15 mouse cellular contexts compared by ENCODE assay signal in the genomic region with DNA sequence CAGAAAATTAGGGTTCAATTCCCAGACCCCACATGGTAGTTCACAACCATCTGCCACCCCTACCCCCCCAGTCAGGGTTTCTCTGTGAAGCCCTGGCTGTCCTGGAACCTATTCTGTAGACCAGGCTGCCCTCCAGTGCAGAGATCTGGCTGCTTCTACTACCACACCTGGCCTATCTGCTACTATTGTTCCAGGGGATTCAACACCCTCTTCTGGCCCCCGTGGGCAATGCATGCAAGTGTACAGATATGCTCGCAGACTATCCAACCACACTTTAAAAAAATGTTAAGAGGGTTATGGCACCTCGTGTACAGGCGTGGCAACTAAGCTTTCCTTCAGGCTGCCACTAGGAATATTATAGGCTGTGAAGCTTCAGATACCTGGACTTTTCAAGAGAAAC. TPM values are rescaled to one million over a fixed set of nuclear protein-coding genes. Genes with fewer than 3 reads are reported as not detected.
DNase-seq lines count a peak whose midpoint lies in the region; ATAC-seq and TF ChIP-seq lines count a peak whose summit lies in the region.
"Had no signal": no experiment of that assay in that cellular context is flagged by ENCODE, and none has a peak within 500 bp of the region (broad histone marks: within the 10 kb centered on the region; RNA-seq: fewer than 3 reads in every experiment).

No protein-coding gene starts in this region.

- 90% methylated on average over 4 of the region's 4 CpGs for WGBS in hindbrain, postnatal 0 days
- WGBS in hindbrain, embryonic 13.5 days = 89% methylated on average over 4 of the region's 4 CpGs

- no peaks in the 10 kb centered on the region for H3K9me3 ChIP-seq in hindbrain, postnatal 0 days (ENCODE audit: low read length)
- H3K9me3 ChIP-seq in hindbrain, embryonic 13.5 days = no peaks in the 10 kb centered on the region
- H3K9me3 ChIP-seq: heart, embryonic 15.5 days; hindbrain, embryonic 12.5 days had no signal

- H3K4me2 ChIP-seq in hindbrain, postnatal 0 days (ENCODE audit: low read depth, low read length) = no peak overlapping the region
- no peak overlapping the region for H3K4me2 ChIP-seq in hindbrain, embryonic 13.5 days
- H3K4me2 ChIP-seq: heart, embryonic 15.5 days; hindbrain, embryonic 12.5 days had no signal

- no peak overlapping the region for H3K4me3 ChIP-seq in hindbrain, postnatal 0 days (ENCODE audit: low read length)
- no peak overlapping the region for H3K4me3 ChIP-seq in hindbrain, embryonic 13.5 days
- H3K4me3 ChIP-seq: heart, embryonic 15.5 days; hindbrain, embryonic 12.5 days had no signal

- no peaks in the 10 kb centered on the region for H3K27me3 ChIP-seq in hindbrain, postnatal 0 days (ENCODE audit: insufficient read depth, low read length)
- H3K27me3 ChIP-seq in hindbrain, embryonic 13.5 days = no peaks in the 10 kb centered on the region
- H3K27me3 ChIP-seq: heart, embryonic 15.5 days; hindbrain, embryonic 12.5 days had no signal

- no peak overlapping the region for H3K9ac ChIP-seq in hindbrain, postnatal 0 days (replicated peaks; ENCODE audit: low read length)
- no peak overlapping the region for H3K9ac ChIP-seq in hindbrain, embryonic 13.5 days
- H3K9ac ChIP-seq: heart, embryonic 15.5 days; hindbrain, embryonic 12.5 days had no signal

- 0 out of 2 replicates have a peak, but pooled peaks have one; percentile 14 for TF ChIP-seq CTCF in hindbrain, postnatal 0 days (IDR thresholded peaks at IDR 0.05; ENCODE audit: low read depth)

- H3K4me1 ChIP-seq in hindbrain, postnatal 0 days (ENCODE audit: insufficient read depth, low read length) = no peaks in the 10 kb centered on the region
- H3K4me1 ChIP-seq in hindbrain, embryonic 13.5 days (replicated peaks) = no peaks in the 10 kb centered on the region
- H3K4me1 ChIP-seq: hindbrain, embryonic 12.5 days had no signal

- no peak for ATAC-seq in hindbrain, postnatal 0 days
- ATAC-seq in hindbrain, embryonic 13.5 days (ENCODE audit: low FRiP score) = no peak
- ATAC-seq in megakaryocyte progenitor cell, adult 5-6 weeks (replicated peaks; ENCODE audit: poor library complexity) = peak; percentile 79

- no peak overlapping the region for H3K27ac ChIP-seq in hindbrain, postnatal 0 days
- no peak overlapping the region for H3K27ac ChIP-seq in hindbrain, embryonic 13.5 days
- H3K27ac ChIP-seq: heart, embryonic 15.5 days; hindbrain, embryonic 12.5 days had no signal

- H3K36me3 ChIP-seq in hindbrain, postnatal 0 days (ENCODE audit: insufficient read depth, low read length) = peaks cover 31% of the 10 kb centered on the region
- peaks cover 82% of the 10 kb centered on the region for H3K36me3 ChIP-seq in hindbrain, embryonic 13.5 days

- no peak for DNase-seq in hindbrain, postnatal 0 days (ENCODE audit: low spot score)
- DNase-seq in testis, postnatal 10 days (ENCODE audit: low spot score) = peak; percentile 44
- no peak for DNase-seq in testis, postnatal 14 days (ENCODE audit: low spot score)
- DNase-seq in right cerebral cortex, adult 2 months (ENCODE audit: low spot score in 2 of 2) = no peak
- DNase-seq in frontal cortex, postnatal 36 days (ENCODE audit: low spot score in 2 of 2) = no peak
- no peak for DNase-seq in adrenal gland, adult 2 months
- DNase-seq: adrenal gland, postnatal 36 days; cerebellum, postnatal 36 days; kidney, adult 8-10 months; lung, postnatal 4 days had no signal

RNA-seq across cellular contexts. Expression of a gene that starts 20.1 kb away (rescaled TPM):
- 56.7 and 67.6 TPM in 2 replicates for total RNA-seq in hindbrain, postnatal 0 days (2014; rRNA removed)
- 83.0 and 84.1 TPM in 2 replicates for polyA plus RNA-seq in hindbrain, postnatal 0 days (2015; fragmentation: Nextera tagmentation; extraction: Ambion mirVana)
- polyA plus RNA-seq in hindbrain, embryonic 13.5 days (2015; fragmentation: Nextera tagmentation; extraction: Ambion mirVana) = 93.0 and 100 TPM in 2 replicates
- 63.9 and 89.2 TPM in 2 replicates for total RNA-seq in megakaryocyte progenitor cell, adult 5-6 weeks (2015)
- total RNA-seq in megakaryocyte progenitor cell, adult 5-6 weeks (2017) = 146 and 184 TPM in 2 replicates
- total RNA-seq in adrenal gland, adult 2 months (2021) = 100 to 1,000 TPM in 1 of 2 experiments, 10 to 100 TPM in 1; 73.4 to 104 TPM
- polyA plus RNA-seq in adrenal gland, adult 2 months (2012; rRNA removed) = 323 and 399 TPM in 2 replicates

RNA-seq across cellular contexts. Expression of a gene that starts 20.3 kb away (rescaled TPM):
- 33.6 and 39.5 TPM in 2 replicates for total RNA-seq in hindbrain, postnatal 0 days (2014; rRNA removed)
- polyA plus RNA-seq in hindbrain, postnatal 0 days (2015; fragmentation: Nextera tagmentation; extraction: Ambion mirVana) = 42.1 and 42.9 TPM in 2 replicates
- polyA plus RNA-seq in hindbrain, embryonic 13.5 days (2015; fragmentation: Nextera tagmentation; extraction: Ambion mirVana) = 43.7 and 44.8 TPM in 2 replicates
- total RNA-seq in megakaryocyte progenitor cell, adult 5-6 weeks (2015) = 30.6 and 36.8 TPM in 2 replicates
- total RNA-seq in megakaryocyte progenitor cell, adult 5-6 weeks (2017) = 18.0 and 21.1 TPM in 2 replicates
- total RNA-seq in adrenal gland, adult 2 months (2021) = 10 to 100 TPM; 39.6 to 49.7 TPM
- 72.1 and 88.5 TPM in 2 replicates for polyA plus RNA-seq in adrenal gland, adult 2 months (2012; rRNA removed)

RNA-seq across cellular contexts. Expression of a gene that starts 24.4 kb away (rescaled TPM):
- 0.16 and 2.9 TPM in 2 replicates for total RNA-seq in hindbrain, postnatal 0 days (2014; rRNA removed)
- 5.5 and 6.2 TPM in 2 replicates for polyA plus RNA-seq in hindbrain, postnatal 0 days (2015; fragmentation: Nextera tagmentation; extraction: Ambion mirVana)
- polyA plus RNA-seq in hindbrain, embryonic 13.5 days (2015; fragmentation: Nextera tagmentation; extraction: Ambion mirVana) = 5.2 and 5.3 TPM in 2 replicates
- total RNA-seq in megakaryocyte progenitor cell, adult 5-6 weeks (2015) = 378 and 389 TPM in 2 replicates
- total RNA-seq in megakaryocyte progenitor cell, adult 5-6 weeks (2017) = 658 and 664 TPM in 2 replicates
- 10 to 100 TPM in 1 of 2 experiments, 1 to 10 TPM in 1; 7.1 to 10.4 TPM for total RNA-seq in adrenal gland, adult 2 months (2021)
- 0.58 and 0.89 TPM in 2 replicates for polyA plus RNA-seq in adrenal gland, adult 2 months (2012; rRNA removed)
- polyA plus RNA-seq: C2C12 had no signal

RNA-seq across cellular contexts. Expression of a gene that starts 32.8 kb away (rescaled TPM):
- total RNA-seq in hindbrain, postnatal 0 days (2014; rRNA removed) = 2.1 and 3.9 TPM in 2 replicates
- 3.0 and 3.4 TPM in 2 replicates for polyA plus RNA-seq in hindbrain, postnatal 0 days (2015; fragmentation: Nextera tagmentation; extraction: Ambion mirVana)
- polyA plus RNA-seq in hindbrain, embryonic 13.5 days (2015; fragmentation: Nextera tagmentation; extraction: Ambion mirVana) = 4.6 and 4.9 TPM in 2 replicates
- 87.3 and 149 TPM in 2 replicates for total RNA-seq in megakaryocyte progenitor cell, adult 5-6 weeks (2015)
- 26.0 and 46.4 TPM in 2 replicates for total RNA-seq in megakaryocyte progenitor cell, adult 5-6 weeks (2017)
- 10 to 100 TPM; 16.3 to 19.4 TPM for total RNA-seq in adrenal gland, adult 2 months (2021)
- polyA plus RNA-seq in adrenal gland, adult 2 months (2012; rRNA removed) = 25.9 and 32.3 TPM in 2 replicates

RNA-seq across cellular contexts. Expression of a gene that starts 39.0 kb away (rescaled TPM):
- 140 and 160 TPM in 2 replicates for total RNA-seq in hindbrain, postnatal 0 days (2014; rRNA removed)
- polyA plus RNA-seq in hindbrain, postnatal 0 days (2015; fragmentation: Nextera tagmentation; extraction: Ambion mirVana) = 15.5 and 18.0 TPM in 2 replicates
- 11.3 and 11.8 TPM in 2 replicates for polyA plus RNA-seq in hindbrain, embryonic 13.5 days (2015; fragmentation: Nextera tagmentation; extraction: Ambion mirVana)
- total RNA-seq in megakaryocyte progenitor cell, adult 5-6 weeks (2015) = 1.2 TPM in 2 replicates
- total RNA-seq in megakaryocyte progenitor cell, adult 5-6 weeks (2017) = 1.7 and 2.3 TPM in 2 replicates
- 10 to 100 TPM; 12.9 to 25.4 TPM for total RNA-seq in adrenal gland, adult 2 months (2021)
- polyA plus RNA-seq in adrenal gland, adult 2 months (2012; rRNA removed) = 33.6 and 37.1 TPM in 2 replicates
- polyA plus RNA-seq: C2C12 had no signal

Comparison
In these comparisons a context has a peak if more than half of its experiments do, and no peak if none do; other contexts are left out.
1. RNA of a gene that starts 24.4 kb away (total RNA-seq): 378 to 664 TPM in megakaryocyte progenitor cell, adult 5-6 weeks; 7.1 to 10.4 TPM in adrenal gland, adult 2 months and 0.16 to 2.9 TPM in hindbrain, postnatal 0 days; every median in the first group is over 10 times any median in the second.